Mouse (Mus musculus) ES-Bruce4 (cell line): ENCODE results near the gene Sept4. TPM values are rescaled to one million over a fixed set of nuclear protein-coding genes. Genes with fewer than 3 reads are reported as not detected.

Source experiments
- H3K27ac ChIP-seq: 2 replicates; pipeline ENCODE4 v1.5.1; 2012; ENCODE audit warnings: low read length, inconsistent platforms; ENCODE audit not compliant: insufficient read depth
- H3K27me3 ChIP-seq: 2 replicates; pipeline ENCODE4 v1.6.1; 2012; ENCODE audit warnings: mild to moderate bottlenecking, low read length, inconsistent platforms; ENCODE audit not compliant: control insufficient read depth, poor library complexity, insufficient read depth, severe bottlenecking
- H3K36me3 ChIP-seq: 2 replicates; pipeline ENCODE4 v1.6.1; 2012; ENCODE audit warnings: inconsistent platforms, mild to moderate bottlenecking, low read length, moderate library complexity; ENCODE audit not compliant: control insufficient read depth, poor library complexity, insufficient read depth, severe bottlenecking
- H3K4me1 ChIP-seq: one replicate; pipeline ENCODE4 v1.8.1; 2011; ENCODE audit warnings: low read length; ENCODE audit not compliant: control insufficient read depth, insufficient read depth
- H3K4me3 ChIP-seq: 2 replicates; pipeline ENCODE4 v1.5.1; 2011; ENCODE audit warnings: low read depth, mild to moderate bottlenecking, low read length
- H3K9ac ChIP-seq: 2 replicates; pipeline ENCODE4 v1.6.1; 2012; ENCODE audit warnings: low read depth, mild to moderate bottlenecking, inconsistent platforms; ENCODE audit not compliant: poor library complexity, severe bottlenecking
- H3K9me3 ChIP-seq: replicated peaks from 2 replicates; pipeline ENCODE4 v1.6.1; 2012; ENCODE audit warnings: mild to moderate bottlenecking, low read length, inconsistent platforms; ENCODE audit not compliant: control insufficient read depth, poor library complexity, insufficient read depth, severe bottlenecking
- CTCF ChIP-seq: IDR thresholded peaks from one replicate; pipeline ENCODE4 v1.8.1; 2011; ENCODE audit warnings: low read depth, low read length
- EP300 ChIP-seq: IDR thresholded peaks from 2 replicates; pipeline ENCODE4 v1.6.1; 2011; ENCODE audit warnings: low read depth, low read length; ENCODE audit not compliant: insufficient read depth
- POLR2A ChIP-seq: IDR thresholded peaks from one replicate; pipeline ENCODE4 v1.8.1; 2011; ENCODE audit warnings: low read length; ENCODE audit not compliant: insufficient read depth
- polyA plus RNA-seq: library from polyadenylated mRNA; stranded (reverse); fragments of >200 nt; gene quantifications from 2 replicates; pipeline ENCODE4 v1.2.4, GENCODE M21; 2011; ENCODE audit warnings: low read depth; ENCODE audit not compliant: missing spikeins, insufficient read depth, insufficient read length

The Sept4 gene
- polyA plus RNA-seq, 1 experiment = 68.5 TPM

DNA sequence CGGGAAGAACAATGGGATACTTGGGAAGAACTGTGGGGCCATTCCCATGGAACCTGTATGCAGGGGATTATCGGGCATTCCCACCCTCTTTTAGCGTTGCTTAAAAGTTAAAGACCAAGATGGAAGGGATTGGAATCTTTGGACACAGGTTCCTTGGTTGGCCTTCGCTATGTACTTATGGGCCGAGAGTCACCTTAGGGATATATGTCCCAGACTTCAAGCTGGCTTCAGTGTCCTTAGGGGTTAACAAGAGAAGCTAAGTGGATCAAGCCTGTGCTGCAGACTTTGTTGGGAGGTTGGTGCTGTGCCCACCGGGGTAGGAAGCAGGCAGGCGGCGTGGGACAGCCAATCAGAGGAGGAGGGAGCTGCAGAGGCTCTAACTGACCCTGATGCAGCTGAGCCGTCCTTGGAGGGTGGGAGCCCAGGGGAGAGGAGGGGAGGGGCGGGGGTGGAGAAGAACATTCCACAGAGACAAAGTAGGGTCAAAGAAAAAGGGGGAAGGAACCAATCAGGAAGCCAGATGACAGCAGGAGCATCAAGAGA is 11.9 kb downstream of the Sept4 start:
- Histone ChIP-seq H3K4me1 (peaks cover 3% of the 10 kb centered on the region), H3K27me3 (no peaks in the 10 kb centered on the region), H3K9ac (no peak overlapping the region), H3K27ac (no peak overlapping the region), H3K36me3 (no peaks in the 10 kb centered on the region), H3K9me3 (no peaks in the 10 kb centered on the region), H3K4me3 (no peak overlapping the region)
- TF ChIP-seq POLR2A (no peak), CTCF (no peak), EP300 (no peak)

DNA sequence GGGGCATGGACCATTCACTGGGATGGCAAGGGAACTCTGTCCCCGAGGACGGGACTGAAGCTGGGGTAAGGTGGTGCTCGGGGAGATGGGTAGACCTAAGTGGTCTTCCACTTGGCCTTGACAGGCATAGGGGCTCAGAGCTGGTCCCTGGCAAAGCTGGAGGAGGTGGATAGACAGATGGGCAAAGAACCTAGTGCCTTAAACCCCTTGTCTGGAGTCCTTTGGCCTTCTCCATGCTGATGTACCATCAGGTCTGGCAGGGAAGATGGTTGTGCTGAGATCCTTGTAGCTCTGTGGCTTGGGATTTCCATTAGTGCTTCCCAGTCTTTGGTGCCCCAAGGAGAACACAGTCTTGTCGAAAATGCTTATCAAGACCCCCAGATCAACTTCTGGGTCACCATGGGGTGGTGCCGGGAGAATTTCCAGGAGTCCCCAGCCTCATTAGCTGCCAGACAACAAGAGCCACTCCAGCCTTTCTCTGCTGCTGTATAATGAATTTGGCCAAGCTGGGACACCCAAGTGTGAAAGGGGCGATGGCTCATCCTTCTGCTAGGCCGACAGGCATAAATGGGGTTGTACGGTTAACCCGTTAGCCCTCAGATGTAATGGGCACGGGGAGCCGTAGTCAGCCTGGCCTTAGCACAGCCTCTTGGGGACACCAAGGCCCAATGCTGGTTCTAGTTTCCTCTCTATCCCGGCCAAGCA is 12.6 kb downstream of the Sept4 start:
- no peak overlapping the region for H3K9ac ChIP-seq
- no peak overlapping the region for H3K27ac ChIP-seq
- no peak overlapping the region for H3K4me3 ChIP-seq
- no peaks in the 10 kb centered on the region for H3K27me3 ChIP-seq
- H3K9me3 ChIP-seq = no peaks in the 10 kb centered on the region
- TF ChIP-seq CTCF = no peak
- peaks cover 3% of the 10 kb centered on the region for H3K4me1 ChIP-seq
- H3K36me3 ChIP-seq = no peaks in the 10 kb centered on the region

DNA sequence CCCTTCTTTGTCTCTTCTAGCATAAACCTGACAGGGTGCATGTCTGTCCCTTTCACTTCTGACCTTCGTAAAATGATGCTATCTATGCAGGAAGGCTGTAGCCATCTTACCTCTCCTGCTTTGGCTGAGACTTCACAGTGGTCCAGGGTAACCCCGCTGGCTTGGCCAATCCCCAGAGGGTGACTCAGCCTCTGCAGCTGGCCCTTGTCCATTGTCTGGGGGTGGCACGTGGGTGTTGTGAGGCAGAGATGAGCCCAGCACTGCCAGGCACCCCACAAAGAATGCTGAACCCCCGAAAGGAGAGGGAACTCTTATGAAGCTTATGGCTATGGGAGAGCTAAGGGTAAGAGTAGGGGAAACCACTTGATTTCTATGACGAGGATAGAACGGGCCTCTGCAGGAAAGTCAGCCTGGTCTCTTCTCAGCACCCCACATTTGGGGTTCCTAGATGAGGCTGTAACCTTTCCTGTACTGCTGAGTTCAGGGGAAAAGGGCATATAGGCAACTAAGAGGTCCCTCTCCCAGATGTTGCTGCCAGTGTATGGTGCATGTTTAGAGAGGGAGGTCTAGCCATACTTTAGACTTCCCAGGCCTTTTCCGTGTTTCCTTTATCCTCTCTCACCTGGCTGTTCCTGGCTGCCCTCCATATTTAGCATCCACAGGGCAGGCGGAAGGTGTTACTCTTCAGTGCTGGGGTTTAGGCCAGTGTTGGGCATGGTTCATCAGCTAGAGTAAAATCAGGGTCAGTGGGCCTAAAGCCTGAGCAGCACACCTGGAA is 13.4 kb downstream of the Sept4 start:
- Histone ChIP-seq H3K4me1 (peaks cover 3% of the 10 kb centered on the region), H3K9me3 (no peaks in the 10 kb centered on the region), H3K9ac (no peak overlapping the region), H3K27me3 (no peaks in the 10 kb centered on the region), H3K27ac (no peak overlapping the region), H3K36me3 (no peaks in the 10 kb centered on the region), H3K4me3 (no peak overlapping the region)
- TF ChIP-seq EP300 (no peak), CTCF (no peak), POLR2A (no peak)

DNA sequence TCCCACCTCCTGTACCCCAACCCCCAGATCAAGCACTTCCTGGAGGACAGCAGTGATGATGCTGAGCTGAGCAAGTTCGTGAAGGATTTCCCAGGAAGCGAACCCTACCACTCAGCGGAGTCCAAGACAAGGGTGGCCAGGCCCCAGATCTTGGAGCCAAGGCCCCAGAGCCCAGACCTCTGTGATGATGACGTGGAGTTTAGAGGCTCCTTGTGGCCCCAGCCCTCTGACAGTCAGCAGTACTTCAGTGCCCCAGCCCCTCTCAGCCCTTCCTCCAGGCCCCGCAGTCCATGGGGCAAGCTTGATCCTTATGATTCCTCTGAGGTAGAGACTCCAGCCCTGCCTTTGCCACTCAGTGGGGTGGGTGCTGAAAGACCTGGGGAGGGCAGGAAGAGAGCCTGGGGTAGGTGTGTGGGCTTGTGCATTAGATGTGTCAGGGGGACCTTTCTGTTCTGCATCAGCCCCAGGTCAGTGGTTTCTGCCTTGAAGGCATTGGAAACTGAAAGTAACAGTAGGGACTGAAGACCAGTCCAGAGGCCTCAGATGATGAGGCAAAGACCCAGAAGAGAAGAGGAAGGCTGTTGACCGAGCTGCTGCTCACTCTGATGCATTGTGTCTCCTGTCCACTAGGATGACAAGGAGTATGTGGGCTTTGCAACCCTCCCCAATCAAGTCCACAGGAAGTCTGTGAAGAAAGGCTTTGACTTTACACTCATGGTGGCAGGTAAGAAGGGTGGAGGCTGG is 14.8 kb downstream of the Sept4 start:
- Histone ChIP-seq H3K4me1 (no peaks in the 10 kb centered on the region), H3K9ac (no peak overlapping the region), H3K27me3 (no peaks in the 10 kb centered on the region), H3K27ac (no peak overlapping the region), H3K4me3 (no peak overlapping the region), H3K9me3 (no peaks in the 10 kb centered on the region), H3K36me3 (no peaks in the 10 kb centered on the region)
- TF ChIP-seq CTCF (no peak), EP300 (no peak), POLR2A (no peak)

DNA sequence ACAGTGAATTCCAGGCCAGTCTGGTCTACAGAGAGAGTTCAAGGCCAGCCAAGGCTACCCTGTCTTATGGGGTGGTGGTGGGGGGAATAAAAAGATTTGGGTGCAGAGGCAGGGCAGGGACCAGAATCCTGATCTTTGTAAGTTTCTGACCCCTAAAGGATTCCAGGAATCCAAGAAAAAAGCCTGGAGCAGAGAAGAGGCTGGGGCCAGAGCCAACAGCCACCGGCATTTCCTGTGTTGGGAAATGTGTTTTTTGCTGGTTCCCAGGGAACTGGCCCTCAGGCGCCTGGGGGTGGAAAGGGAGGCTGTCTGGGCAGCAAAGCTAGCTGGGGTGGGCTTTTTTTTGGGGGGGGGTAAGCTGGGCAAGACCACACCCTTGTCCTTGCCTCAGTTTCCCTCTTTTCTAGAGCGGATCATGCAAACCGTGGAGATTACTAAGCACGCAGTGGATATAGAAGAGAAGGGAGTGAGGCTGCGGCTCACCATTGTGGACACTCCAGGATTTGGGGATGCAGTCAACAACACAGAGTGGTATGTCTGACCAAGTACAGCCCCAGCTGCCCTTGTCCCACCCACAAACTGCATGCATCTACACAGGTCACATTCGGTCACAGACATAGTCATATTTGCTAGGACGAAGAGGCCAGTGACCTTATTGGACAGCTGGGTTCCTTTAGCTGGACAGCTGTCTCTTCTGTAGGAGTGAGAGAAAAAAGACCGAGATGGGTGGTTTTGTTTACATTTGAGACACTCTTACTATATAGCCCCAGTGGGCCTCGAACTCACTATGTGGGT is 16.2 kb downstream of the Sept4 start:
- Histone ChIP-seq H3K9me3 (no peaks in the 10 kb centered on the region), H3K36me3 (no peaks in the 10 kb centered on the region), H3K4me1 (no peaks in the 10 kb centered on the region), H3K9ac (no peak overlapping the region), H3K27ac (no peak overlapping the region), H3K27me3 (no peaks in the 10 kb centered on the region), H3K4me3 (no peak overlapping the region)
- TF ChIP-seq POLR2A (no peak), CTCF (no peak), EP300 (no peak)
